Mouse (Mus musculus): ENCODE results near the gene Eml6. TPM values are rescaled to one million over a fixed set of nuclear protein-coding genes. Genes with fewer than 3 reads are reported as not detected.

Eml6 gene
- 13.6 and 14.3 TPM in 2 replicates for polyA plus RNA-seq (2012; rRNA removed)

GRCm38 (mm10) chr11:30025835-30026472, at the start of gene Eml6:
Gene Eml6 (minus strand): TSS chr11:30026033.

DNA sequence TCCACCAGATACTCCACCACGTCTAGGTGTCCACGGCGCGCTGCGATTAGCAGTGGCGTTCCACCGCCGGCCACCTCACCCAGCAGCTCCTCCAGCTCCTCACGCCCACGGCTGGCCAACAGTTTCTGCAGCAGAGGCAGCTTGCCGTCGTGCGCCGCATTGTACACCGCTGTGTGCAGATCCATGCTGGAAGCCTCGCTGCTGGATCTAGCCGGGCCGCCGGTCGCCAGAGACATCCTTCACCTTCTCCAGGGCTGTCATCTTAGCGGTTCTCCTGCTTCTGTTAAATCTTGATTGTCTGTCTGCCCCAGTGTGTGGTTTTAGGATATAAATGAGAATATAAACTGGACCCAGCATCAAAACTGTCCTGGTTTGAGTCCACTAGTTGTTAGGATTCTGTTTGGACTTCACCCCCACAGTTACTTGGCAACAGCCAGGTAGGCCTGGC, 200.5 kb downstream of the Eml6 start, which contains the start of gene 4931440F15Rik:
TSS of gene 4931440F15Rik (minus strand) at position 398 of the 448 bp plus-strand sequence.

Other genes starting within 250 kb of the Eml6 start
- 0.20 TPM in 2 replicates for gene 4931440F15Rik, start 200.4 kb downstream of the Eml6 start, polyA plus RNA-seq (2012; rRNA removed)
- gene Sptbn1, start 242.1 kb upstream of the Eml6 start, polyA plus RNA-seq (2012; rRNA removed) = 115 and 136 TPM in 2 replicates

Measured in central nervous system, embryonic 14 days (tissue).